Mouse (Mus musculus) layer of hippocampus, adult 11-12 months (tissue): Measurements from ENCODE around the gene Tigd3.

Experiments used
- DNase-seq: peaks from one replicate; pipeline ENCODE4 v3.0.0; 2022; ENCODE audit warnings: low spot score

The Tigd3 gene

DNA sequence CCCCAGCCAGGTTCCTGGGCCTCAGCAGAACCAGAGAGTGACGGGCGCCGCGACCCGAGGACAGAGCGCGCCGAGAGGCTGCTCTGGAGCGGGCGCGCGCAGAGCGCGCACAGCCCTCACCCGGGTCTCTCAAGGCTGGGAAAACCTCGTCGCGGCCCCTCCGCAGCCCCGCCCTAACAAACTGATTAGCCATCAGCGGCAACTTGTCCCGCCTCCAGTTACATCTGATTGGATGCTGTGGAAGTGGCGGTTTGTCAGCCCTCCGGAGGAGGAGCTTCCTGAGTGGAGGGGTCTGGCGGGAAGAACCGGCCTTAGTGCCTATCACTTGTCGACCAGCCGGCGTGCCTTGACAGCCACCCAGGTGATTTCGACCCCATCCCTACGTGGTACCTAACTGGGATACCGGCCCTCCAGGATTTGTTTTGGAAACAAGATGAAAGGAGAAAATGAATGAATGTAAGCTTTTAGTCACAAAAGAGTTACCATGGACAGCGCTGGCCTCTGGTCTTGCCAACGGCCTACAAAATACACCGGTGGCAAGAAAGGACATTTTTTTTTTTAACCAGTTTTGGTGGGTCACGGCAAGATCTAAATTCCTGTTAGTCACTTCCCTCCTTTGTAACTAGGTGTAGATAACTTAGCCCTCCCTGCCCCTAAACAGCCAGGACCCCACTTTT, at the start of gene Tigd3:
Gene Tigd3 (minus strand): TSS at position 148 of the 677 bp plus-strand sequence.
- peak; percentile 94 for DNase-seq

DNA sequence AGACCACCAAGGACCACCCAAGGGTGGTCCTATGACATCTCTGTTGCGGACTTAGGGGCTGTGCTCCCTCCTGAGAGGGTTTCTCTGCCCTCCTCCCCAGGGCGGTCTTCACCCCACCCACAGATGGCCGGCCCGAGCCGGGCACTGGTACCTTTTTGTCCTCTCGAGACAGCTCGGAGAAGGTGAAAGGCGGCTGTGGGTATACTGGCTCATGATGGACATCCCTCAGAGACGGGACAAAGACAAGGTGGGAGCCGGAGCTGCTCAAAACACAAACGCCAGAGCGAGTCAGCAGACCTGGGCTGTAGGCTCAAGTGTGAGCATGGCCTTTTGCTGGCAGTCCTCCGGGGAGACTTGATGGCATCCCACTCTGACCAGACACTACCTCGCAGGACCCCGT, 49.5 kb upstream of the Tigd3 start:
- DNase-seq = no peak

DNA sequence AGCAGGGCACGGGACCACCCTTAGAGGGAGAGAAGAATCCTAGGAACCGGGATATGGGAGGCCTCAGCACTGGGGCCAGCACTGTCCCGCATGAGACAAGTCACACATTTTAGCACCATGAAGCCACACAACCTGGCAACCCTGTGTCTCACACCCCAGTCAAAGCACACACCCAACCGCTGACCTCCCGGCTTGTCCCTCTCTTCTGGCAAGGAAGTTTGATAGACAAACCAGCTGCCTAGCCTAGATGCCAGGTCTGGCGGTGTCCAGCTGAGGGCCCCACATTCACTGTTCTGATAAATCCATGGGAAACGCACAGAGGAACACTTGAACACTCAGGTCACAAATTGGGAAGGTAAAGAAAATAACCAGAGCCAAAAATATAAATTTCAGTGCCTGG, 48.6 kb upstream of the Tigd3 start:
- DNase-seq = no peak

- DNase-seq = no peak
Measured at GRCm38 (mm10) chr19:5940656-5941055, 46.7 kb upstream of the Tigd3 start.

DNA sequence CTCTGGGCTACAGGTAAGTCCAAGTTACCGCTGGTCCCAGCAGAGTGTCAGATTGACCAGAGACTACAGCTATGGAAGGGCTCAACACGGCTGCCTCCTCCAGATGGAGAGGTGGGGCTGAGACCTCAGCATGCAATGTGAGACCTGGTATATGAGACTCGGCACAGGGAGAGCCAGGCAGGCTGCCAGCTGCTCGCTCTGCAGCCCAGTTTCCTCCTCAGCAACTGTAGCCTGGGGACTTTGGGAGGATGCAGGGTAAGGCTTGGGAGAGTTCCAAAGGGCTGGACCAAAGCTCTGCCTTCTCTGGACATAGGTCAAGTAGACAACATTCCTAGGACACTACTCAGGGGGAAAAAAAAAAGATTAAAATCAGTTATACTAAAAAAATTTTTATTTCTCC, 46.2 kb upstream of the Tigd3 start:
- no peak for DNase-seq

- DNase-seq = no peak
Measured at GRCm38 (mm10) chr19:5939715-5940114, 45.8 kb upstream of the Tigd3 start.

GRCm38 (mm10) chr19:5938516-5938915, 44.6 kb upstream of the Tigd3 start:
- no peak for DNase-seq

GRCm38 (mm10) chr19:5937836-5938406, 44.0 kb upstream of the Tigd3 start:
- no peak for DNase-seq

DNA sequence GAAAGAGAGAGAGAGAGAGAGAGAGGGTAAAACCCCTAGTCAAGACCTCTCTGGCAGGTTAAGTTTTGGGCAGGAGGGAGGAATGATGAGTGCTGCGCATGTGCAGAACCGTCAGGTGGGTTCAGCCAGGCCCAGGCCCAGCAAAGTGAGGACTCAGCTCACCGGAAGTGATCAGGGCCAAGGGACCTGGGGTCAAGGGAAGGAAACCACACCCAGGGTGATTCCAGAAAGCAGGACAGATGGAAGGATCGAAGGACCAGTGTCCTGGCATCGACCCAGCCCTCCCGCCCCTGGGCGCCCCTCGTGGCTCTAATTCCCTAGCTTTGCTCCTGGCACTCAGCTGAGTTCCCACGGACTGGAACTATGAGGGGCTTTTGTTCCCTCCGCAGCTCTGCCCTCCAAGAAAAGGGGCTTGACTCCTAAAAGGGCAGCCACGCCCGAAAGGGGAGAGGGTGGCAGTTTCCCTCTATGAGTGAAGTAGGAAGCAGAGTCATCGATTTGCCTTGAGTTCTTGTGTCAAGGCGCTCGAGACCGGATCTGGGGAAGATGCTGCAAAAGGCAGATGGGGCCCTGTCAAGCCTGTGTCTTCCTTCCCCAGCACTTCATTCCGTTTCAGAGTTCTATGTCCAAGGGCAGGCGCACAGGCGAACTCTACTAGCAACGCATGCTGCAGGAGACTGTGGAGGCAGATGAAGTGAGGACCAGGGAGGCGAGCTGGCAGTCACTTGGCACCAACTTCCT, 43.3 kb upstream of the Tigd3 start:
- DNase-seq = no peak

DNA sequence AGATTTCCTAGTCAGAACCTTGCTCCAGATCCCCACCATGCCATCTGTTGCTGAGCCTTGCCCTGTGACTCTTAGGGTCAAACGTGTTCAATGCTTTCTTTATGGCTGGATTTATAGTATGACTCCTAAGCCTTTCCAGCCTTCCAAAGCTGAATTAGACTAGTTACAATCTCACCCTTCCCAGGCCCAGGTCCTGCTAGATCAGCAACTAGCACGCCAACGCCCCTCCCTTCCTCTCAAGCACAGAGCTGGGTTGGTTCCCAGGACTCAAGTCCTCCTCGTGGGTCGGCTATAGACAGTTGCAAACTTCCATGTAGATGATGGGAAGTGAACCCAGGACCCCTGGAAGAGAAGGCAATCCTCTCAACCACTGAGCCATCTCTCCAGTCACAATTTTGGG, 41.7 kb upstream of the Tigd3 start:
- no peak for DNase-seq

GRCm38 (mm10) chr19:5935266-5935665, 41.3 kb upstream of the Tigd3 start:
- DNase-seq = no peak

DNA sequence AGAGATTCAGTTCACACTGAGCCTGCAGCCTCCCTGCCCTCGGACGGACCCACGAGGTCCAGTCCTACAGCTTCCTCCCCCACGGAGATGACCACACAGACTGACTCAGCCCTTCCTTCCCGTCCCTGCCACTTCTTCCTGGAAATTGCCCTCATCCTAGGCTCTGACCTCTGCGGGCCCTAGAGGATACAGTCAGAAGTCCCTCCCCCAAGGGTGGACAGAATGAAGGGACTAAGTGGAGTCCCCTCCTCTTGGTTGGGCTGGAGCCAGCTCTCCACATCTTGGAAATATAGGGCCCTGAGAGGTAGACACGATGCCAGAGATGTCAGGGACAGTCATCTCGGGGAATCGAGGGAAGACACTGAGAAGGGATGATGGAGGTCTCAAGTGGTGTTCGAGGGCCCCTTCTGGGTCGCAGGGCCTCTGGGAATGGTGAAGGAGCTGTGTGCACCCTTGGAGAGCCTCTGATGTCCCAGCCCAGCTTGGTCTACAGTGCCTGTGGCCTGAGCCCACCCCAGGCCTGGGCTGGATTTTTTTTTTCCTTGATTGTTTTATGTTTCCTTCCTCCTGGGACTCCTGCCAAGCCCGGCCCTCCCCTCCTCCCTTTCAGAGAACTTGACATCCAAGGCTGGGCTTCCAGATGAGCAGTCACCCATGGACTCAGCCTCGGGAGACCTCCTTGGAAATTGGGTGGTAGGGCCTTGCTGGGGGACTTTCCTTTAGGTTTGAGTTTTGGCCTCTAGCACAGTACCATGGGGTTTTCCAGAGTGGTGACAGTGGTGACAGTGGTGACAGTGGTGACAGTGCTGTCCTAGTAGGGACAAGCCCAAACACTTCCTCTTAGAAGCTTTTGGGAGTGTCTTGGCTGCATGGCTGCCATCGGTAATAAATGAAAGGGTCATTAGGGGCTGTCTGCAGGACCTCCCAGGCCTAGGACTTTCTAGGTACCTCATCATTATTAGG, 36.0 kb upstream of the Tigd3 start:
- no peak for DNase-seq

DNA sequence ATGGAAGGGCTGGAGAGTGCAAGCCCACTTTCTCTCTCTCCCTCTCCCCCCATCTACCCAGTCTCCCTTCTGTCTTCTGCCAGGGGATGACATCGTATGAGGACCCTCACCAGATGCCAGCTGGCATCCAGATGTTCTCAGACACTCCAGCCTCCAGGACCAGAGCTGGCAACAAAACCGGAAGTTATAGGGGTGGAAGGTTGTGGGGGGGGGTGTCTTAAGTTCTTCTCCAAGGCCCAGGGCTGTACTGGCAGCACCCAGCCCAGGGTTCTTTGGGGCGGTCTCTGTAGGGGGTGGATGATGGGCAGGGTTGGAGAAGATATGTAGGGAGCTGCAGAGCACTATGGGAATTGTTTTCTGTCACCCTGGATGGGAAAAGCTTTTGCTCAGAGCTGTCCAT, 34.6 kb upstream of the Tigd3 start:
- no peak for DNase-seq

DNA sequence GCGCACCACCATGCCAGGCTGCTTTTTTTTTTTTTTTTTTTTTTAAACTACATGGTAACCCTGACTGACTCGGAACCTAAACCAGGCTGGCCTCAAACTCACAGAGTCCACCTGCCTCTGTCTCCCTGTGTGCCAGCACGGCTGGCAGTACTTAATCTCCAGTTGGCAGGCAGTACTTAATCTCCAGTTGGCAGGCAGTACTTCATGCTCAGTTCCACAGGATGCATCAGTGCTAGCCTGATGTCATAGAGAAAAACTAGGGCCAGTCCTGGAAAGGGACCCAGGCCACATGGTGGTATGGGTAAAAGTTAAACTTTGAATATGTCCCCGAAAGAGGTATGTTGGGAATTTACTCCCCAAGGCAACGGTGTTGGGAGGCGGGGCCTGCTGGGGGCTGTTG, 34.2 kb upstream of the Tigd3 start:
- no peak for DNase-seq

DNA sequence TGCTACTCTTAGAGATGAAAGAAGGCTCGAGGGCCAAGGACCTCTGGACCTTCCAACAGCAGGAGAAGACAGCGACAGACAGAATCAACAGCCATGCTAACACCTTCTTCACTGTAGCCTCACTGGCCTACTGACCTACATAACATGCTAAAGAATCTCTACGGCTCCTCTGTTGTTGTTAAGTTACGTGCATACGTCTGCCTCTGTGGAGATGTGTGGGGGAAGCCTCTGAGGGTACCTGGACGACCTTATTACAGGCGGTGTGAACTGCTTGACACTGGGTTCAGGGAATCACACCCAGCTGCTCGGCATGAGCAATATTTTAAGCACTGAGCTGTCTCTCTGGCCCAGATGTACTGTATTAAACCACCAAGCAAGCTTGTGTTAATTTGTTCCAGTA, 33.6 kb upstream of the Tigd3 start:
- DNase-seq = no peak

DNA sequence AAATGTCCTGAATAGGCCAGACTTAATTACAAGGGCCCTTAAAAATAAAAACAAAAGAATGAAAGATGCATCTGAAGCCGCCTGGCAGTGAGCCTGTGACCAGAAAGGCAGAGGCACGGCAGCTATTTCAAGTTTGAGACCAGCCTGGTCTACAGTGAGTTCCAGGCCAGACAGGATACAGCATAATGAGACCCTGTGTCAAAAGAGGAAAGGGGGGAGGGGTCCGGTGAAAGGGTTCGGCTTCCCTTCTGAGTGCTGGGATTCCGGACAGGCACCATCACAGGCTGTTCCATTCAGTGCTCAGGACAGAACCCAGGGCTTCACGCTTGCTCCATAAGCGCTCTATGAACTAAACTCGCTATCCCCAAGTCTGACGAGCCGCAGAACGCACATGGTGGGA, 33.1 kb upstream of the Tigd3 start:
- DNase-seq = no peak

DNA sequence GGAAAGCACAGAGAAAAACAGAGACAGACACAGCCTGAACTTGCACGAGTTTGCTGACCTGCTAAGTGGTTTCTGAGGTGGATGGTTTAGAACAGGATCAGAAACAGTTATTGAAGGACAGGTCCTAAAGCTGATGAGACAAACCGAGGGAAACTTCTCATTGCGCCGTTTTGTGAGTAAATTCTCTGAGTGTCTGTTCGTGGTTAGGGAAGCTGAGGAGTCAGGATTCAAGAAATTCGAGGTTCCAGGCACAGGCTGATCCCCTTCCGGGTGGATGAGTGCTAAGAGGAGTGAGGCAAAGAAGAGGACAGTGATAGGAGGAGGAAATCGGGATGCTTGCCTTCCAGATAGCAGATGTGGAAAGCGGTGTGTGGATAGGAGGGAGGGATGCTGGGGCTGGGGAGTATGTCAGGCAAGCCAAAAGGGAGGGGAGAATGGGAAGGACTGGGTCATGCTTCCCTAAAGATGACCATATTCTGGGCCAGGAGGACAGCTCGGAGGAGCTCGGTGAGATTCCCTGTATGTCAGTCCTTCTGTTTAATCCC, 31.4 kb upstream of the Tigd3 start:
- DNase-seq = no peak

DNA sequence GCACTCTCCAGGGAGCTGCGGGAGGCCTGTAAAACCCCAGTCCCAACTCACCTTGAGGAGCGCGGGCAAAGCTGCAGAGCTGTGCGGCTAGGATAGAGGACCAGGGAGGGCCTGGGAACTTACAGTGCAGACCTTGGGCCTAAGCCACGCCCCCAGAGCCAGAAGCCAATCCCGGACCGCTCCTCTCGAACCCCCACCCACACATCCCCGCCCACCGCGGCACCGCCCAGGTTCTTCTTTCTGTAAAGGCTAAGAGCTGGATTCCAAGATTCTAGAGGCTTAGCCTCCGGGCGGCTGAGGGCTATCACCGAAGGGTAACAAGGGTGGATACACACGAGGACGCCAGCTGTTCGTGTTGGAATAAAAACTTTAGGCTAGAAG, 30.8 kb upstream of the Tigd3 start, which contains the start of gene Cdc42ep2:
Gene Cdc42ep2 (minus strand): TSS at position 104 of the 381 bp plus-strand sequence.
- DNase-seq = peak; percentile 92

GRCm38 (mm10) chr19:5923990-5924712, 30.2 kb upstream of the Tigd3 start:
- DNase-seq = peak; percentile 90

DNA sequence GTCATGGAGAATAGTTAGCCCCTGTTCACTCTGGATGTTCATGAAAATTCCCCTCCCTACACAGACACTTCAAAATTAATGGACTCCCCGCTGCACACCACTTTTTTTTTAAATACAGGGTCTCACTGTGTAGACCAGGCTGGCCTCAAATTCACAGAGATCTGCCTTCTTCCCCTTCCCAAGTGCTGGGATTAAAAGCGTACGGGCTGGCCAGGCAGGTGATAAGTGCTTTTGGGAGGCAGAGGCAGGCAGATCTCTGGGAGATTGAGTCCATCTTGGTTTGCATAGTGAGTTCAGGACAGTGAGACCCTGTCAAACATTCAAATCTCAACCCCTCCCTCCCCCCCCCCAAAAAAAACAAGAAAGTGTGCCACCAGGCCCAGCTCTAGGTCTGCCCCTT, 29.0 kb upstream of the Tigd3 start:
- DNase-seq = no peak
